Mouse (Mus musculus) CH12.LX (cell line): ENCODE data around the gene Skap1. TPM values are rescaled to one million over a fixed set of nuclear protein-coding genes. Genes with fewer than 3 reads are reported as not detected.

Experiments
- DNase-seq: peaks from one replicate; pipeline ENCODE4 v3.0.0-alpha.2; 2013; ENCODE audit errors: extremely low read depth
- H3K27ac ChIP-seq: 2 replicates; pipeline ENCODE4 v1.5.1; 2012; ENCODE audit warnings: low read depth, mild to moderate bottlenecking, control low read depth, moderate library complexity; ENCODE audit not compliant: insufficient read depth
- H3K27me3 ChIP-seq: replicated peaks from 2 replicates; pipeline ENCODE3; 2012; ENCODE audit warnings: inconsistent platforms
- H3K36me3 ChIP-seq, 2 experiments: replicated peaks in 1 of 2; 2 replicates each; pipeline versions ENCODE3 to v1.6.1; 2012; ENCODE audit warnings: inconsistent platforms in 1 of 2, low read length in 1 of 2, mild to moderate bottlenecking in 1 of 2, mixed read lengths in 1 of 2, moderate library complexity in 1 of 2; ENCODE audit not compliant: control insufficient read depth in 1 of 2, insufficient read depth in 1 of 2
- H3K4me1 ChIP-seq, 2 experiments: 2 replicates each; pipeline ENCODE4 v1.6.1; 2012; ENCODE audit warnings: inconsistent platforms in 1 of 2, moderate library complexity in 1 of 2; ENCODE audit not compliant: insufficient read depth in 2 of 2, control insufficient read depth in 1 of 2
- H3K4me2 ChIP-seq: 2 replicates; pipeline ENCODE4 v1.6.1; 2012; ENCODE audit warnings: low read depth, mild to moderate bottlenecking, control low read depth; ENCODE audit not compliant: poor library complexity, insufficient read depth, severe bottlenecking
- H3K4me3 ChIP-seq, 3 experiments: fragments of 150-350 bp in 1 of 3; sonication (generic) in 1 of 3; replicated peaks in 1 of 3; 2 replicates each; pipeline versions ENCODE3 to v1.5.1; 2011 to 2012; ENCODE audit warnings: low read depth in 2 of 3, low read length in 2 of 3, mild to moderate bottlenecking in 2 of 3, moderate library complexity in 2 of 3, control low read depth in 1 of 3, improper control_type of control experiment in 1 of 3, inconsistent platforms in 1 of 3, mixed read lengths in 1 of 3; ENCODE audit not compliant: poor library complexity in 1 of 3
- H3K79me2 ChIP-seq: replicated peaks from 2 replicates; pipeline ENCODE4 v1.6.1; 2012; ENCODE audit warnings: mild to moderate bottlenecking, moderate library complexity; ENCODE audit not compliant: control insufficient read depth, poor library complexity, insufficient read depth, severe bottlenecking; ENCODE audit errors: extremely low read depth
- H3K9ac ChIP-seq: 2 replicates; pipeline ENCODE4 v1.6.1; 2012; ENCODE audit warnings: low read depth, mild to moderate bottlenecking, control low read depth, moderate library complexity; ENCODE audit not compliant: insufficient read depth
- H3K9me3 ChIP-seq: replicated peaks from 2 replicates; pipeline ENCODE3; 2012; ENCODE audit warnings: low read length, inconsistent platforms, mixed read lengths
- BHLHE40 ChIP-seq: IDR thresholded peaks from 2 replicates; pipeline ENCODE4 v1.6.1; 2011; ENCODE audit warnings: mild to moderate bottlenecking, low read depth, low read length, improper control_type of control experiment
- CHD1 ChIP-seq: IDR thresholded peaks from 2 replicates; pipeline ENCODE4 v1.6.1; 2012; ENCODE audit warnings: low read depth, low read length, improper control_type of control experiment, inconsistent platforms
- CHD2 ChIP-seq: IDR thresholded peaks from 2 replicates; pipeline ENCODE4 v1.6.1; 2011; ENCODE audit warnings: low read length, improper control_type of control experiment
- ETS1 ChIP-seq: conservative IDR thresholded peaks from 2 replicates; pipeline ENCODE4 v1.6.1; 2012; ENCODE audit warnings: low read depth, mild to moderate bottlenecking, inconsistent platforms, low read length, improper control_type of control experiment, moderate library complexity
- HCFC1 ChIP-seq: IDR thresholded peaks from 2 replicates; pipeline ENCODE4 v1.6.1; 2012; ENCODE audit warnings: low read depth, mild to moderate bottlenecking, inconsistent platforms, low read length, improper control_type of control experiment
- IRF4 ChIP-seq: IDR thresholded peaks from 2 replicates; pipeline ENCODE4 v1.6.1; 2014; ENCODE audit warnings: low read depth, mild to moderate bottlenecking, inconsistent platforms, low read length, improper control_type of control experiment
- JUN ChIP-seq: IDR thresholded peaks from 2 replicates; pipeline ENCODE4 v1.6.1; 2011; ENCODE audit warnings: low read depth, mild to moderate bottlenecking, low read length, improper control_type of control experiment, moderate library complexity; ENCODE audit not compliant: insufficient read depth
- JUND ChIP-seq: conservative IDR thresholded peaks from 2 replicates; pipeline ENCODE4 v1.6.1; 2011; ENCODE audit warnings: low read depth, low read length, improper control_type of control experiment
- KAT2A ChIP-seq: IDR thresholded peaks from 2 replicates; pipeline ENCODE4 v1.6.1; 2012; ENCODE audit warnings: low read length, improper control_type of control experiment, inconsistent platforms; ENCODE audit not compliant: insufficient replicate concordance
- MAX ChIP-seq: IDR thresholded peaks from 2 replicates; pipeline ENCODE4 v1.6.1; 2011; ENCODE audit warnings: low read length, improper control_type of control experiment
- MAZ ChIP-seq: IDR thresholded peaks from 2 replicates; pipeline ENCODE4 v1.6.1; 2012; ENCODE audit warnings: low read depth, mild to moderate bottlenecking, inconsistent platforms, low read length, improper control_type of control experiment, moderate library complexity
- MEF2A ChIP-seq: IDR thresholded peaks from 2 replicates; pipeline ENCODE4 v1.6.1; 2014; ENCODE audit warnings: low read depth, mild to moderate bottlenecking, inconsistent platforms, low read length, improper control_type of control experiment, borderline replicate concordance
- NELFE ChIP-seq: IDR thresholded peaks from 2 replicates; pipeline ENCODE4 v1.6.1; 2011; ENCODE audit warnings: low read depth, low read length, improper control_type of control experiment
- NRF1 ChIP-seq: IDR thresholded peaks from 2 replicates; pipeline ENCODE4 v1.6.1; 2014; ENCODE audit warnings: low read depth, mild to moderate bottlenecking, inconsistent platforms, low read length, improper control_type of control experiment, moderate library complexity
- SMC3 ChIP-seq: IDR thresholded peaks from 2 replicates; pipeline ENCODE4 v1.6.1; 2011; ENCODE audit warnings: low read depth, low read length, improper control_type of control experiment
- TBP ChIP-seq: conservative IDR thresholded peaks from 2 replicates; pipeline ENCODE4 v1.6.1; 2011; ENCODE audit warnings: low read depth, low read length, improper control_type of control experiment
- TCF12 ChIP-seq: IDR thresholded peaks from 2 replicates; pipeline ENCODE4 v1.6.1; 2014; ENCODE audit warnings: low read depth, mild to moderate bottlenecking, inconsistent platforms, low read length, improper control_type of control experiment
- USF2 ChIP-seq: conservative IDR thresholded peaks from 2 replicates; pipeline ENCODE4 v1.6.1; 2011; ENCODE audit warnings: low read depth, low read length, improper control_type of control experiment
- ZKSCAN1 ChIP-seq: IDR thresholded peaks from 2 replicates; pipeline ENCODE4 v1.6.1; 2012; ENCODE audit warnings: low read depth, inconsistent platforms, low read length, improper control_type of control experiment, borderline replicate concordance
- ZMIZ1 ChIP-seq: IDR thresholded peaks from 2 replicates; pipeline ENCODE4 v1.6.1; 2012; ENCODE audit warnings: low read depth, mild to moderate bottlenecking, inconsistent platforms, low read length, improper control_type of control experiment
- ZNF384 ChIP-seq: IDR thresholded peaks from 2 replicates; pipeline ENCODE4 v1.6.1; 2012; ENCODE audit warnings: low read depth, low read length, improper control_type of control experiment, inconsistent platforms
- dilution Hi-C: fragments of 300-500 bp; cut with MboI; formaldehyde crosslinking; loops from 2 replicates; pipeline ENCODE4 v1.14.3; 2020; ENCODE audit warnings: low sequenced_read_pairs; ENCODE audit not compliant: extremely low pct_unique_long_range_greater_than_20kb, extremely low pct_ligation_motif_present
- in situ Hi-C: fragments of 300-500 bp; cut with MboI; formaldehyde crosslinking; loops from 3 replicates; pipeline ENCODE4 v1.14.3; 2019; ENCODE audit warnings: low sequenced_read_pairs, low pct_ligation_motif_present, low pct_unique_long_range_greater_than_20kb, mixed read lengths
- polyA plus RNA-seq: library from polyadenylated mRNA; unstranded; fragments of >175 nt; gene quantifications from 2 replicates; pipeline ENCODE4 v1.2.1, GENCODE M21; 2012; ENCODE audit warnings: low read depth; ENCODE audit not compliant: insufficient read length
- total RNA-seq, 2 experiments: library from RNA; depleted of rRNA; stranded (reverse); fragments of 300-350 nt in 1 of 2; fragments of >200 nt in 1 of 2; gene quantifications; 2 replicates each; pipeline ENCODE4 v1.2.3; 2012 to 2014

The Skap1 gene
- total and polyA plus RNA-seq, 3 experiments, result not detected

DNA sequence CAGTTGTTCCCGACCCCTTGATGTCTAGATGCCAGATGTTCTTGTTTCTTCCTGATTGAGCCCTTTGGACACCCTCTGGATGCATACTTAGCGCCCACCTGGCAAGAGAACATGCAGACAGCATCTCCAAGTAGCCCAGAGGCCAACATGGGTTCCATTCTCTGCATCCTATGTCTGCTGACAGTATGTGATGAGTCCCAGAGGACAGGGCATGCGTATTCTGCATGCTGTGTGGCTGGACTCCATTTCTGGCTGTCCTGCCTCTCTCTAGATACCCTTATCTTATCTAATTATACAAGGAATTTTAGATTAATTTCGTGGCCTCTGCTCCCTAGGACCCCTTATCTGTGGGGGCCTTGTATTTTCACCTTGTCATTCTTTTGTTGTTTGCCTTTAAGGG lies 2.6 kb upstream of the Skap1 start:
- Histone ChIP-seq H3K79me2 (no peaks in the 10 kb centered on the region), H3K9me3 (no peaks in the 10 kb centered on the region), H3K4me2 (no peak overlapping the region), H3K4me3 (no peak overlapping the region), H3K36me3 (no peaks in the 10 kb centered on the region), H3K9ac (no peak overlapping the region), H3K4me1 (peaks cover under 1% of the 10 kb centered on the region in 2 experiments; a peak in 2 of 4 replicates), H3K27me3 (peaks cover 74% of the 10 kb centered on the region), H3K27ac (no peak overlapping the region)
- in situ Hi-C loops, result no loop called here
- dilution Hi-C loops, result no loop called here
- TF ChIP-seq MEF2A, result no peak
- no peak for TF ChIP-seq USF2
- TF ChIP-seq TBP, result no peak
- no peak for TF ChIP-seq HCFC1
- no peak for TF ChIP-seq MAX
- TF ChIP-seq NRF1, result no peak
- DNase-seq, result no peak

DNA sequence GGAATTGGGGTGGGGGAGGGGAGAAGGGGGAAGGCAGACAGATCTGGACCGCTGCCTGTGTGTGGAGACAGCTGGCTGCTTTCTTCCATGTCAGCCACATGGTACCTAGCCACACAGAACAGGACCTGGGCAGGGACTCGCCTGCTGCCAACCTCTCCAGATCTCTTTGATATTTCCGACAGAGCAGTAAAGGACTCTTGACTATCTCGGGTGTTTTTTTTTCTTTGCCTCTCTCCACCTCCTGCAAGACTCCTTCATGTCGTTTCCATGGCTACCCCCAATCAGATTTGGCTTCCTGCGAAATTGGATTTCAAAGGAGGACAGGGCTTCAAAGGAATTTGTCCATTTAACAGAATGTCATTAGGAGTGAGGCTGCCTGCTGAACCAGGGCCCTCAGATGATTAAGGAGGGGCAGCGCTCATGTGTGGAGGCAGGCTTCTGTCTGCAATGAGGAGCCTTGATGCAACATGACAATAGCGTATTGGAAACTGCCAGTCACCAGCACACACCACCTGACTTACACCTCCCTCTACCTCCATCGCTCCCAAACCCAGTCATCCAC lies 2.1 kb upstream of the Skap1 start:
- in situ Hi-C loops, result no loop called here
- no peak for DNase-seq

DNA sequence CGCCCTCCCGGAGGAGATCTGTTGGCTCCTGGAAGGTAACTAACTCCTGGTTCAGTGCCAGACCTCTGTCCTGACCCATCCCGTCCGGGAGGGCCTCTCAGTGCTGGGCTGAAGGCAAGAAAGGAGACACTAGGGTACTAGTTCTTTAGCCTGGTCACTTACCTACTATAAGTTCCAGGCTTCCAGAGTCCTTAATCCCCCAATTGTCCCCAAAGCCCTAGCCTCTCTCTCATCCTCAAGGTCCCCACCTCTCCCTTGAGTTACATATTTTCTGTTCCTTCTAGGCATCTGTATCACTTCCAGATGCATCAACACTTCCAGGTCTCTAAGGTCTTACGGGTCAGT lies 295 bp downstream of the Skap1 start:
- DNase-seq, result no peak
- in situ Hi-C loops (no loop called here), dilution Hi-C loops (no loop called here)
- H3K4me3 ChIP-seq, result no peak overlapping the region
- H3K27ac ChIP-seq, result no peak overlapping the region
- H3K36me3 ChIP-seq, result no peaks in the 10 kb centered on the region
- H3K4me2 ChIP-seq, result no peak overlapping the region
- TF ChIP-seq CHD1 (no peak), SMC3 (no peak), ZMIZ1 (no peak), MAZ (no peak), KAT2A (no peak)
- H3K4me1 ChIP-seq, result no peaks in the 10 kb centered on the region
- peaks cover 63% of the 10 kb centered on the region for H3K27me3 ChIP-seq
- no peaks in the 10 kb centered on the region for H3K79me2 ChIP-seq
- H3K9me3 ChIP-seq, result no peaks in the 10 kb centered on the region
- no peak overlapping the region for H3K9ac ChIP-seq

More for the DNA sequence above, 2.1 kb upstream of the Skap1 start:
- Histone ChIP-seq H3K36me3 (no peaks in the 10 kb centered on the region), H3K9ac (no peak overlapping the region), H3K4me1 (no peaks in the 10 kb centered on the region), H3K4me3 (no peak overlapping the region), H3K9me3 (no peaks in the 10 kb centered on the region), H3K27ac (no peak overlapping the region), H3K79me2 (no peaks in the 10 kb centered on the region), H3K4me2 (no peak overlapping the region), H3K27me3 (peaks cover 72% of the 10 kb centered on the region)
- dilution Hi-C loops, result no loop called here
- TF ChIP-seq JUN (no peak), ZNF384 (no peak), JUND (no peak), ZKSCAN1 (no peak), CHD2 (no peak), ETS1 (no peak), TCF12 (no peak), NELFE (no peak), NRF1 (no peak), IRF4 (no peak), BHLHE40 (no peak)
